Mouse (Mus musculus): ENCODE data around the gene Lpin3.

The Lpin3 gene

DNA sequence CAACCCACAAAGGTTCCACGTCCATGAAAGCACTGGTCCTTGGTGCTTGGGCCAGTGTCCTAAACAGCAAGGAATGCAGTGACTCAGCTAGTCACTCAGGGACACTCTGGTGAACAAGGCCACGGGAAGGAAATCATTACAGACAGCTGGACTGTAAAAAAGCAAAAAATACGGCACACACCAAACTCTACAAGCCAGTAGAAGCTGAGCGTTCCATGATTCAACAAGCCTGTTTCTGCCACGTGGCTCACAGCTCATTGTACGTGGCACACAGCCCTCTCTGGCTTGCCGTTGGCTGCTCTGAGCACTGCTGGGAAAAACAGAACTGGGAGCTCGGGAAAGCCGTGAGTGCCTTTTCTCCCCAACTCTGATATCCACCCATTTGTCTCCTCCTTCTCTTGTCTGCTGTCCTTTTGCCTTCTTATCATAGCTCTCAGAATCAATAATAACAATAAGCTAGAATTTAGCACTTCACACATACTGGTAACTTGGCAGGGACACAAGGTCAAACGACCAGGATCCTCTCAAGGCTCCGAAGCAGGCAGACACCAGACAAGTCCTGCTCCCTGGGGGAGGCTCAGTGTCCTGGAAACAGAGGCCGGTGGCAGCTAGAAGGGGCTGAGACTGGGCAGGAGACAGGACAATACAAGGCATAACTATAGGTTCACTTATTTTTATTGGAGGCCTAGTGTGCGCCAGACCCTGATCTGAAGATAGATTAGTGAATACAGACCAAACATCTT is at the start of gene Lpin3:
Gene Lpin3 (plus strand): TSS at position 218 of the 743 bp plus-strand sequence.
- no peak for DNase-seq (ENCODE audit: low spot score in 2 of 2)

- no peak for DNase-seq (ENCODE audit: low spot score in 2 of 2)
Measured at GRCm38 (mm10) chr2:160840838-160841237, 39.6 kb upstream of the Lpin3 start.

- DNase-seq (ENCODE audit: low spot score in 2 of 2), result no peak
Measured at GRCm38 (mm10) chr2:160847664-160848063, 32.8 kb upstream of the Lpin3 start.

GRCm38 (mm10) chr2:160848186-160848585 is 32.3 kb upstream of the Lpin3 start:
- DNase-seq (ENCODE audit: low spot score in 2 of 2), result no peak

- DNase-seq (ENCODE audit: low spot score in 2 of 2), result no peak
Measured at GRCm38 (mm10) chr2:160849617-160850240, 30.7 kb upstream of the Lpin3 start.

DNA sequence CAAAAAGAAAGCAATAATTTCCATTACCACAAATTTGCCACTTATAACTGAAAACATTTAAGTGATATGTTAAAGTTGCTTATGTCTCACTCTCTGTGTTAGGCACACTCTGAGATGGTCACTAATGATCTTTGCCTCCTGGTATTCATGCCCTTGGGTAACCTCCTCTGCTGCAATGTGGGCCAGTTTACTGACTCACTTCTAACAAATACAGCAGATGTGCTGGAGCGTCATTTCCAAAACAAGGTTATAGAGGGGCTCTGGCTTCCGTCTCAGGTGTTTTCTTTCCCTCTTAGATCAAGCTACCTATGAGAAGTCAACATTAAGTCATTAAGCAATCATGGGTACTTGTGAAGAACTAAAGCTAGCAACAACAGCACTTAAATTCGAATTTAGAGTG is 30.1 kb upstream of the Lpin3 start:
- no peak for DNase-seq (ENCODE audit: low spot score in 2 of 2)

GRCm38 (mm10) chr2:160854687-160855086 is 25.8 kb upstream of the Lpin3 start:
- DNase-seq (ENCODE audit: low spot score in 2 of 2), result no peak

- no peak for DNase-seq (ENCODE audit: low spot score in 2 of 2)
Measured at GRCm38 (mm10) chr2:160856359-160857102, 23.9 kb upstream of the Lpin3 start.

DNA sequence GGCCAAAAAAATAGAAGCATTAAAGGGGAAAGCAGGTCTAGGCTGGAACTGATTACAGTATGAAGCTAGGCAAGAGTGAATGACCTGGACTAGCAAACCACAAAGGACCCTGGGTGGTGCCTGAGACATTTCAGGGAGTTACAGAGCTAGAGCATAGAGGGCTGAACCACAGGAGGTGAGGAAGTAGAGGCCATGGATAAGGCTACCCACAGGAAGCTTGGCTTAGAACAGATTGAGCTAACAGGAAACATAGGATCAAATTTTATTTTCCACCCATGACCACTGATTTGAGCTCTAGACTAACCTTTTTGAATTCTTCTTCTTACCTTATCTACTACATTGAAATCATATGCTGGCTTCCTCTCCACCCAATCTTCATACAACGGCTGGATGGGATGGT is 20.1 kb upstream of the Lpin3 start:
- no peak for DNase-seq (ENCODE audit: low spot score in 2 of 2)

GRCm38 (mm10) chr2:160864112-160864511 is 16.4 kb upstream of the Lpin3 start:
- DNase-seq (ENCODE audit: low spot score in 2 of 2), result no peak

GRCm38 (mm10) chr2:160865266-160865665 is 15.2 kb upstream of the Lpin3 start:
- DNase-seq (ENCODE audit: low spot score in 2 of 2), result no peak

DNA sequence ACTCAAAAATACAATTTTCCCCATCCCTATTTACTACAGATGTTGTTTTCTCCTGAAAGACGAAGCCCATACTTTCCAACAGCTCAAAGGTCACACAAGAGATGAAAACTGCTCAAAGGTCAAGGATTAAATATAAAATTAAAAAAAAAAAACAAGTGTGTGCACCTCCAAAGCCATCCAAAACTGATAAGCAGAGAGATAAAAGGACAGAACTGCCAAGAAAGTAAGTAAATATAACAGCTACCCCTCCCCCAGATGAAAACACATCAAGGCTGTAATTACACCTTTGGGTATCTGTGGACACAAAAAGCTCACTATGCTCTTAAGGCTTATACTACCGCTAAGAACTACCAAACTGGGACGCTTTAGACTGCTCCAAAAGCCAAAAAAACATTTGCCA is 11.0 kb upstream of the Lpin3 start:
- DNase-seq (ENCODE audit: low spot score in 2 of 2), result no peak

DNA sequence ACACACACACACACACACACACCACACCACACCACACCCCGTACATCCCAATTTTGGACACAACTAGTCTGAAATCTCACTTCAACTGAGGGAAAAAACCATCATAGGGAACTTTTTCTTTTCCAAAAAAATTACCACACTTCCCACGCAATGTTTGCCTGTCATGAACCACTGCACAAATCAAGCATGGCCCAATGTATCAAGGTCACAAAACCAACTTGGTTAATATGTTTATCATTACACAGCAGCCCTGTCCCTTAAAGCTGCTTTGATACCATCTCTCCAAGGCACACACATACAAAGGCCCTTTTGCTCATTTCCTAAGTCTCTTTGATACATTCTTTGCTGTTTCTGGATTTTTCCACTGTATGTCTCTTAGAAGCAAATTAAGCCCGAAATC is 9.2 kb upstream of the Lpin3 start:
- DNase-seq (ENCODE audit: low spot score in 2 of 2), result no peak

- DNase-seq (ENCODE audit: low spot score in 2 of 2), result peak; percentile 64 to 82
Measured at GRCm38 (mm10) chr2:160872395-160872794, 8.1 kb upstream of the Lpin3 start.

DNA sequence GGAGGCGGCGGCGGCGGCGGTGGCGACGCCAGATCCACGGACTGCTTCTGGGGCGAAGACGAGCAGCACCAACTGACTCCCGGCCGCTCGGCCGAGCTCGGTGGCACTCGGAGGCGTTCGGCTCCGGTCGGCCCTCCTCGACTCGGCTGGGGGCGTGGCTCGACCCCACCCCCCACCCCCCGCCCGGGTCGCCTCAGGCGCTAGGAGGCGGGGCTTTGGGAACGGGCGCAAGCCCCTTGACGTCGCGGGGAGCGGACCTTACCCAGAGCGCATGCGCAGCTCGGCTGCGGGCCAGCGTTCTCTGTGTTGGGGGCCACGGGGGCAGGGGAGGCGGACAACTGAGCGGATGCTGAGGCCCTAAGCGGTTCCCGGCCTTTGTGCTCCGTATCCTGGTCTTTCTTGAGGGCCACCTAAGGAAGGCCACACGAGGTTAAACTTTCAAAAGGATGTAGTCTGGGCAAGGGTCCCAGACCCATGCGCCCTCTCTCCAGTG is 7.5 kb upstream of the Lpin3 start, which contains the start of gene Zhx3:
Gene Zhx3 (minus strand): TSS at position 109 of the 493 bp plus-strand sequence.
- peak in 1 of 2 experiments; percentile 85 for DNase-seq (ENCODE audit: low spot score in 2 of 2)

GRCm38 (mm10) chr2:160874231-160874877 is 6.1 kb upstream of the Lpin3 start:
- DNase-seq (ENCODE audit: low spot score in 2 of 2), result no peak

- DNase-seq (ENCODE audit: low spot score in 2 of 2), result no peak
Measured at GRCm38 (mm10) chr2:160876115-160876514, 4.4 kb upstream of the Lpin3 start.

- no peak for DNase-seq (ENCODE audit: low spot score in 2 of 2)
Measured at GRCm38 (mm10) chr2:160881462-160882101, 1.1 kb downstream of the Lpin3 start.

DNA sequence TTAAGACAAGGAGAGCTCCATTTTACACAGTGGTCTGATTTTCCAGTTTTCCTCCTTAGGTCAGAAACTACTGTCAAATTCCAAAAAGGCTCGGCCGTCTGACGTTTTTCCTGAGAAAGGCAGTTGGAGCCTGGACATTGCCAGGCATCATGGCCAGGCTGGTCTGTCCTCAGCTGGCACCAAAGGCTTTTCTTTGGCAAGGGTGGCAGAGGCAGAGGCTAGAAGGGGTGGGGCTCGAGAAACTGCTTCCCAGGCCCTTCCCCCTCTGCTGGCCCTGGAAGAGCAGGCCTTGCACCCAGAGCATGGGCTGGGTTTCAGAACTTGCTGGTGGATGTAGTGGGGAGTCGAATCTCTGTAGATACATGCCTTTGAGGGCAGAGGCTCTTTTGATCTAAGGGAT is 2.0 kb downstream of the Lpin3 start:
- no peak for DNase-seq (ENCODE audit: low spot score in 2 of 2)

GRCm38 (mm10) chr2:160883912-160884311 is 3.4 kb downstream of the Lpin3 start:
- no peak for DNase-seq (ENCODE audit: low spot score in 2 of 2)

DNA sequence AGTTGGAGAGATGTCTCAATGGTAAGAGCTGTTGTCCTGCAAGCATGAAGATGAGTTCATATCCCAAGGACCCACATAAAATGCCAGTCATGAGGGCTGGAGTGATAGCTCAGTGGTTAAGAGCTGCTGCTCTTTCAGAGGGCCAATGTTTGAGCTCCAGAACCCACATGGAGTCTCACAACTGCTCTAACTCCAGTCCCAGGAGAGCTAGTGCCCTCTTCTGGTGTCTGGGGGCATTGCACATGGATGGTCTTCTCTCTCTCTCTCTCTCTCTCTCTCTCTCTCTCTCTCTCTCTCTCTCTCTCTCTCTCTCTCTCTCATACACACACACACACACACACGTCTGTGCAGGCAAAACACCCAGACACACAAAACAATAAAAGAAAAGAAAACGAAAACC is 4.4 kb downstream of the Lpin3 start:
- DNase-seq (ENCODE audit: low spot score in 2 of 2), result peak in 1 of 2 experiments; percentile 59

All from spleen, postnatal 10 days (tissue).